Mouse (Mus musculus) MEL (cell line): ENCODE measurements at regions not wholly inside any gene's neighbourhood (a gene's known extent, or its start where the extent isn't known, plus 50 kb on each side); places are given as distances from the start of the nearest gene placed in this dataset.

Experiments
- CHD1 ChIP-seq: IDR thresholded peaks from 2 replicates; pipeline ENCODE4 v1.6.1; 2012; ENCODE audit warnings: low read depth, mild to moderate bottlenecking, inconsistent platforms, low read length, improper control_type of control experiment
- CTCF ChIP-seq, 3 experiments: IDR thresholded peaks in 2 of 3; conservative IDR thresholded peaks in 1 of 3; 2 replicates each; pipeline ENCODE4 v1.5.1; 2011 to 2012; ENCODE audit warnings: low read length in 3 of 3, low read depth in 2 of 3, mild to moderate bottlenecking in 2 of 3, improper control_type of control experiment in 1 of 3, inconsistent platforms in 1 of 3, mixed read lengths in 1 of 3, moderate library complexity in 1 of 3; ENCODE audit not compliant: control insufficient read depth in 1 of 3, insufficient read depth in 1 of 3, poor library complexity in 1 of 3, severe bottlenecking in 1 of 3
- E2F4 ChIP-seq: IDR thresholded peaks from 2 replicates; pipeline ENCODE4 v1.6.1; 2011; ENCODE audit warnings: low read depth, low read length, improper control_type of control experiment, borderline replicate concordance
- EP300 ChIP-seq, 2 experiments: IDR thresholded peaks; 2 replicates each; pipeline ENCODE4 v1.6.1; 2011; ENCODE audit warnings: improper control_type of control experiment in 2 of 2, low read length in 2 of 2, low read depth in 1 of 2, mild to moderate bottlenecking in 1 of 2
- JUND ChIP-seq: IDR thresholded peaks from 2 replicates; pipeline ENCODE4 v1.6.1; 2011; ENCODE audit warnings: low read depth, mild to moderate bottlenecking, improper control_type of control experiment, low read length
- MAFK ChIP-seq: IDR thresholded peaks from 2 replicates; pipeline ENCODE4 v1.6.1; 2011; ENCODE audit warnings: low read depth, mild to moderate bottlenecking, low read length, improper control_type of control experiment, borderline replicate concordance
- MAX ChIP-seq: IDR thresholded peaks from 2 replicates; pipeline ENCODE4 v1.6.1; 2011; ENCODE audit warnings: low read length, improper control_type of control experiment
- MAZ ChIP-seq: IDR thresholded peaks from 2 replicates; pipeline ENCODE4 v1.6.1; 2012; ENCODE audit warnings: low read depth, mild to moderate bottlenecking, inconsistent platforms, low read length, improper control_type of control experiment
- POLR2A ChIP-seq, 2 experiments: IDR thresholded peaks; 2 replicates each; pipeline ENCODE4 v1.6.1; 2011 to 2012; ENCODE audit warnings: low read length in 2 of 2, mild to moderate bottlenecking in 2 of 2, control low read depth in 1 of 2, improper control_type of control experiment in 1 of 2, low read depth in 1 of 2, moderate library complexity in 1 of 2; ENCODE audit not compliant: control insufficient read depth in 1 of 2, insufficient read depth in 1 of 2, poor library complexity in 1 of 2
- SIN3A ChIP-seq: IDR thresholded peaks from 2 replicates; pipeline ENCODE4 v1.6.1; 2012; ENCODE audit warnings: low read length, improper control_type of control experiment, inconsistent platforms
- TBP ChIP-seq: IDR thresholded peaks from 2 replicates; pipeline ENCODE4 v1.8.0; 2011; ENCODE audit warnings: low read depth, low read length, improper control_type of control experiment
- TCF12 ChIP-seq: IDR thresholded peaks from 2 replicates; pipeline ENCODE4 v1.6.1; 2014; ENCODE audit warnings: low read depth, mild to moderate bottlenecking, inconsistent platforms, low read length, improper control_type of control experiment, moderate library complexity
- USF1 ChIP-seq: IDR thresholded peaks from 2 replicates; pipeline ENCODE4 v1.6.1; 2014; ENCODE audit warnings: low read depth, mild to moderate bottlenecking, inconsistent platforms, low read length, improper control_type of control experiment, moderate library complexity

GRCm38 (mm10) chr13:117334539-117334938 lies 113.7 kb upstream of the Gm17509 start:
- TF ChIP-seq POLR2A (IDR thresholded peaks at IDR 0.05; ENCODE audit: control insufficient read depth in 1 of 2, insufficient read depth in 1 of 2, low read depth in 1 of 2, low read length in 2 of 2, poor library complexity in 1 of 2) (no peak), MAX (no peak), USF1 (no peak), E2F4 (no peak), MAZ (no peak), SIN3A (no peak), CTCF (IDR thresholded peaks at IDR 0.05 in 2 of 3, conservative IDR thresholded peaks at IDR 0.05 in 1 of 3; ENCODE audit: control insufficient read depth in 1 of 3, insufficient read depth in 1 of 3, low read depth in 2 of 3, low read length in 3 of 3, poor library complexity in 1 of 3, severe bottlenecking in 1 of 3) (no peak), MAFK (no peak), TCF12 (no peak), TBP (no peak), JUND (no peak), EP300 (IDR thresholded peaks at IDR 0.05; ENCODE audit: low read depth in 1 of 2, low read length in 2 of 2) (no peak), CHD1 (no peak)
